Mouse (Mus musculus): ENCODE measurements at regions not wholly inside any gene's neighbourhood (a gene's known extent, or its start where the extent isn't known, plus 50 kb on each side); places are given as distances from the start of the nearest gene placed in this dataset.

DNA sequence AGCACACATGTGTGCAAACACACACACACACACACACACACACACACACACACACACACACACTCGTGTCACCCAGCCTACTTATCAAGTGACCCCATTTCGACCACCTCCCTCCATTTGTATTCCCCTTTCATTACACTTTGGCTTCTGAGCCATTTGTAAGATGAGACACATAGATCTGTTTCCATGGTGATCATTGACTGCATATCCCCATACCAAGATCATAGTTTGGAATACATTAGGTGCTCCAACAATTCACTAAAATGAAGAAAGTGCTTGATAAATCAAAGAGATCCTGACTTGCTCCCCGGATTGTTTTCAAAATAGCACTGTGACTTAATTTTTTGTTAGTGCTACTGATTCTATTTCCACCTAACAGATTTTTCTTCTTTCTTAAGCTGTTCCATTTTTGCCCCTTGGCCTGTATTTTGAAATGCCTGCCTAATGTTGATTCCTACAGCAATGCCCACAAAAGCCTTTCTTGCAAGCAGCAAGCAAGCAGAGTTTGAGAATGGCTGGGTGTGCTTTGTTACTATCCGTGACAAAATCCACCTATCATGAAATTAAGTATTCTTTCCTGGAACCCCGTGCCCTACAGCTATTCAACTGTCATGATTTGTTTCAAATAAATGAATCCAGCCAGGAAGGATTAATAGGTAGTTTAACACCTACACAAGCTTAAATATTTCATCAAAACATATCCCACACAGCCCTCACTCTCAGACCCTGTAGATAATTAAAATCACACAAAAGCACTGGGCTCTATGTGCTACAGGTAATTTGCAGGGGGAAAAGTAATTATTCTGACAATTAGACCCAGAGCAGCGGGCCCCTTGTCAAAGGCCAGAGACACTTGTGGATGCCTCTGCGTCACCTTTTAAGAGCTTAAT lies 168.1 kb upstream of the Rgma start:
- ATAC-seq (replicated peaks; ENCODE audit: insufficient number of reproducible peaks, low FRiP score, low TSS enrichment, low read depth) = no peak
- Histone ChIP-seq H3K9ac (replicated peaks; ENCODE audit: low read length) (no peak overlapping the region), H3K27ac (replicated peaks; ENCODE audit: low read depth, low read length) (no peak overlapping the region), H3K27me3 (ENCODE audit: control insufficient read depth, insufficient read depth, low read length) (no peaks in the 10 kb centered on the region), H3K4me2 (ENCODE audit: low read depth, low read length) (no peak overlapping the region), H3K36me3 (replicated peaks; ENCODE audit: control insufficient read depth, insufficient read depth, low read depth, low read length) (no peaks in the 10 kb centered on the region), H3K9me3 (replicated peaks; ENCODE audit: control insufficient read depth, low read length) (no peaks in the 10 kb centered on the region), H3K4me3 (ENCODE audit: low read depth, low read length) (no peak overlapping the region), H3K4me1 (ENCODE audit: control insufficient read depth, insufficient read depth, low read length) (no peaks in the 10 kb centered on the region)
- DNase-seq (ENCODE audit: low spot score) = no peak
- WGBS = 57% methylated on average over 7 of the region's 7 CpGs

DNA sequence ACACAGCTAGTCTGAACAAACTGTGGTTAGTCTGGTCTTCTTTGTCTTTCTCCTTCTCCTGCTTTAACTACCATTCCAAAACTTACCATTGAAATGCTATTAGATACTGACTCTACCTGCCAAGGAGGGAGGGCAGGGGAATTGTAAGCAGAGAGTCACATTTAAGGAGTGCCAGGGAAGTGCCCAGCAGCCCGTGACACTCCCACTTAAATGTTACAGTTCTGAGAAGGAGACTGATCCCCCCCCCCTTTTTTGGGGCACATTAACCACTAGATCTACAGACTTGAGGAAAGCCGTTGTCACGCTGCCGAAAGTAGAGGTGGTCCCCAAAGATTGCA lies 166.9 kb upstream of the Rgma start:
- H3K4me3 ChIP-seq (ENCODE audit: low read depth, low read length) = no peak overlapping the region
- H3K27ac ChIP-seq (replicated peaks; ENCODE audit: low read depth, low read length) = peak overlapping the region; percentile 44; the same call in 1 of the 2 replicates
- no peak overlapping the region for H3K4me2 ChIP-seq (ENCODE audit: low read depth, low read length)
- DNase-seq (ENCODE audit: low spot score) = no peak
- no peaks in the 10 kb centered on the region for H3K27me3 ChIP-seq (ENCODE audit: control insufficient read depth, insufficient read depth, low read length)
- ATAC-seq (replicated peaks; ENCODE audit: insufficient number of reproducible peaks, low FRiP score, low TSS enrichment, low read depth) = no peak
- no peaks in the 10 kb centered on the region for H3K9me3 ChIP-seq (replicated peaks; ENCODE audit: control insufficient read depth, low read length)
- H3K4me1 ChIP-seq (ENCODE audit: control insufficient read depth, insufficient read depth, low read length) = no peaks in the 10 kb centered on the region
- WGBS = 40% methylated on average over 4 of the region's 4 CpGs
- H3K9ac ChIP-seq (replicated peaks; ENCODE audit: low read length) = no peak overlapping the region
- H3K36me3 ChIP-seq (replicated peaks; ENCODE audit: control insufficient read depth, insufficient read depth, low read depth, low read length) = no peaks in the 10 kb centered on the region

DNA sequence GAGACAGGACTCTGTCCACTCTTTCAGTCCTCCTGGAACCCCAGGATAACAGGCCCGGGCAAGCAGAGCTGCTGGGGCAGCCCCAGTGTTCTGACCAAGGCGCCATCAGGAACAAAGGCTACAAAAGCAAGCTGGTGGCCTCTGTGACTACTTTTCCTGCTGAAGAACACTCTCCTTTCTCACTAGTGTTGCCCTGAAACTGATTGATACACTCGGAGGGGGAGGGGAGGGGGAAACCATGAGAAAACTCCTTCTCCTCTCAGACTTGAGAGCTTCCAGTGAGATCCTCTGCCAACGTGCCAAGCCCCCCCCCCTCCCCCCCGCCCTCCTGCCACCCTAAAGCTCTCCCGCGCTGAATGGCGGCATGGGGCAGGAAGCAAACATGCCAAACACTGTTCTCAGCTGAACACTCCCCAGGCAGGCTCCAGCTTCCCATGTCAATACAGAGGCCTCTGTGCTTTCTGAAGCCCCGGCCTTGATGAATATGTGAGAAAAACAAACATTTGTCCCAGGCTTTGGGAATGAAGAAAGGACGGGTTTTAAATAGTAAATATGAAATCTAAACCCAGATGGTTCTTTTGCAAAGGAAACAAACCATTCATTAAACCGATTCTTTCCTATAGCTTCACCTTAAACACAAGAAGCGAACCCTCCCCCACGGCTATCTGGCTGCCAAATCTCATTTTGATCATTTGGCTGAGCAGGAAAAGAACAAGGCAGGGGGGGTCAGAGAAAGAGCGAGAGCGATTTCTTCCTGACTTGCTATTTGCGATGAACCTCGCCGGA lies 166.3 kb upstream of the Rgma start:
- no peaks in the 10 kb centered on the region for H3K4me1 ChIP-seq (ENCODE audit: control insufficient read depth, insufficient read depth, low read length)
- no peak overlapping the region for H3K4me2 ChIP-seq (ENCODE audit: low read depth, low read length)
- DNase-seq (ENCODE audit: low spot score) = peak; percentile 72
- 0 out of 2 replicates have a peak overlapping the region, but pooled peaks have one; percentile 23 for H3K9ac ChIP-seq (replicated peaks; ENCODE audit: low read length)
- no peaks in the 10 kb centered on the region for H3K27me3 ChIP-seq (ENCODE audit: control insufficient read depth, insufficient read depth, low read length)
- WGBS = 15% methylated on average over 16 of the region's 18 CpGs
- H3K36me3 ChIP-seq (replicated peaks; ENCODE audit: control insufficient read depth, insufficient read depth, low read depth, low read length) = no peaks in the 10 kb centered on the region
- peak overlapping the region; percentile 44; the same call in 1 of the 2 replicates for H3K27ac ChIP-seq (replicated peaks; ENCODE audit: low read depth, low read length)
- no peaks in the 10 kb centered on the region for H3K9me3 ChIP-seq (replicated peaks; ENCODE audit: control insufficient read depth, low read length)
- 0 out of 2 replicates have a peak, but pooled peaks have one; percentile 18 for ATAC-seq (replicated peaks; ENCODE audit: insufficient number of reproducible peaks, low FRiP score, low TSS enrichment, low read depth)
- H3K4me3 ChIP-seq (ENCODE audit: low read depth, low read length) = no peak overlapping the region

DNA sequence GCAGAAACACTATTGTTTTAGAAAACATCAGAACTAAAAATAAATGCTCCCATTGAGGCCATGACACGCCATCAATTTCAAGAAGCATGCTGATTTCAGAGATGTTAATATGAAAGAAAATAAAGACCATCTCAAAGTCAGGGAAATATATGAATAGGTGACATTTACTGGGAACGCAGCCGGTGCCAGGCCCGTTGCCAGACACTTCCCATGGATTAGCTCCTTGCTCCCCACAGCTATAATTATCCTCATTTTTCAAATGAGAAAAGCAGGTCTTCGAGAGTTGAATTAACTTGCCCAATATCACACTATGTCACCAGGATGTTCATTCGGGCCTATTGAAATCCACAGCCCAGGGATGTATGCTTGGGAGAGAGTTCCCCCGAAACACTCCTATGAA lies 165.2 kb upstream of the Rgma start:
- 82% methylated on average over 7 of the region's 7 CpGs for WGBS
- H3K36me3 ChIP-seq (replicated peaks; ENCODE audit: control insufficient read depth, insufficient read depth, low read depth, low read length) = no peaks in the 10 kb centered on the region
- no peaks in the 10 kb centered on the region for H3K9me3 ChIP-seq (replicated peaks; ENCODE audit: control insufficient read depth, low read length)
- no peak overlapping the region for H3K27ac ChIP-seq (replicated peaks; ENCODE audit: low read depth, low read length)
- no peak overlapping the region for H3K4me2 ChIP-seq (ENCODE audit: low read depth, low read length)
- H3K9ac ChIP-seq (replicated peaks; ENCODE audit: low read length) = no peak overlapping the region
- no peaks in the 10 kb centered on the region for H3K27me3 ChIP-seq (ENCODE audit: control insufficient read depth, insufficient read depth, low read length)
- H3K4me3 ChIP-seq (ENCODE audit: low read depth, low read length) = no peak overlapping the region
- no peak for ATAC-seq (replicated peaks; ENCODE audit: insufficient number of reproducible peaks, low FRiP score, low TSS enrichment, low read depth)
- no peaks in the 10 kb centered on the region for H3K4me1 ChIP-seq (ENCODE audit: control insufficient read depth, insufficient read depth, low read length)
- no peak for DNase-seq (ENCODE audit: low spot score)

DNA sequence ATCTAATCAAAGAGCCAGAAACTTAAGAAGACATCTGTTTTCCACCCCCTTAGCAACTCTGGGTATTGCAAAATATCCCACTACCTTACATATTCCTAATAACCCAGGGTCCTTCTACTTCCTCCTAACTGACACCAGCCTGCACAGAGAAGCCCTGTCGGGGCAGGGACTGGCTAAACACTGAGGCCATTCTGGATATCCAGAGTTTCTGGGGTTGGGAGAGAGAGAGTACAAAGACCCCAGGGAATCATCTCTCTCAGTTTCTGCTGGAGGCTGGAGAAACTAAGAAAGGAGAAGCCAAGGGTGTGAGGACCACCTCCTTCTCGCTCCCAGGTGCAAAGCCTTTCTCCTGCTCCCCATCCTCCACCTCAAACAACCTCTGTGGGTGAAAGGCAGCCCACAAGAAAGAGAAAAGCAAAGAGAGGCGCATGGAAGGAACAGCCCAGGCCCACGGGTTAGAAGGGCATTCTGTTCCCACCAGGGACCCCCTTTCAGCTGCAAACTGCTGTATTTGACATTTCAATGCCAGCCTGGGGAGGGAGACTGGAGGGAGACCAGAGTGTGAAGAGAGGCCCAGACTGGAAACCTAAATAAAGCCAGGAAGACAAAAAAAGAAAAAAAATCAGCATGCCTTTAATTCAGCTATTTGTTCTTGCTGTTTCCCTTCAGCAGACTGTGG lies 152.9 kb upstream of the Rgma start:
- DNase-seq (ENCODE audit: low spot score) = peak; percentile 42
- ATAC-seq (replicated peaks; ENCODE audit: insufficient number of reproducible peaks, low FRiP score, low TSS enrichment, low read depth) = peak; percentile 56; the same call in 1 of the 2 replicates
- no peak overlapping the region; the same call in 1 of the 2 replicates for H3K27ac ChIP-seq (replicated peaks; ENCODE audit: low read depth, low read length)
- H3K4me3 ChIP-seq (ENCODE audit: low read depth, low read length) = no peak overlapping the region
- no peak overlapping the region for H3K9ac ChIP-seq (replicated peaks; ENCODE audit: low read length)
- H3K36me3 ChIP-seq (replicated peaks; ENCODE audit: control insufficient read depth, insufficient read depth, low read depth, low read length) = no peaks in the 10 kb centered on the region
- WGBS = 9% methylated on average over 4 of the region's 4 CpGs
- H3K4me2 ChIP-seq (ENCODE audit: low read depth, low read length) = no peak overlapping the region
- no peaks in the 10 kb centered on the region for H3K27me3 ChIP-seq (ENCODE audit: control insufficient read depth, insufficient read depth, low read length)
- no peaks in the 10 kb centered on the region for H3K4me1 ChIP-seq (ENCODE audit: control insufficient read depth, insufficient read depth, low read length)
- no peaks in the 10 kb centered on the region for H3K9me3 ChIP-seq (replicated peaks; ENCODE audit: control insufficient read depth, low read length)

DNA sequence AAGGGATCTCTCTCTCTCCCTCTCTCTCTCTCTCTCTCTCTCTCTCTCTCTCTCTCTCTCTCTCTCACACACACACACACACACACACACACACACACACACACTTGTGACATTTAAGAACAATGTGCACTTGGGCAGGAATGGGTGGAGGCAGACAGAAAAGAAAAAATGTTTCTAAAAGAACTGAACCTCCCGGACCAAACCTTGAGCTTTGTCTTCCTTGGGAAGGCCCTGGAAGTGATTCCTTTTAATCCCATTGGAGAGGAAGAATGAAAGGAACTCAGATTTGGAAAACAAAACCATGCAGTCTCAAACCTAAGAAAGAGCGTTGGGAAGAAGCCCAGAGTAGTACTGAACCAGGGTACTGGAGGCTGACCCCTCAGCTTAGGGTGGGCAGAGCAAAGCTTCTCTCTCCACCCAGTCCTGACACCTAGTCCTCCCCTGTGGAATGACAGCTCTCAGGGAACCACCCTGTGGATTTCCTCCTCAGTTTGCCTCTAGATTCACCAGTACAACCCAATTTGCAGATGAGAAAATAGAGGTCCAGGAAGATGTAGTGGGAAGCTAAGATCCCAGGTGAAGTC lies 152.3 kb upstream of the Rgma start:
- Histone ChIP-seq H3K9me3 (replicated peaks; ENCODE audit: control insufficient read depth, low read length) (no peaks in the 10 kb centered on the region), H3K36me3 (replicated peaks; ENCODE audit: control insufficient read depth, insufficient read depth, low read depth, low read length) (no peaks in the 10 kb centered on the region), H3K4me3 (ENCODE audit: low read depth, low read length) (no peak overlapping the region), H3K27me3 (ENCODE audit: control insufficient read depth, insufficient read depth, low read length) (no peaks in the 10 kb centered on the region), H3K4me1 (ENCODE audit: control insufficient read depth, insufficient read depth, low read length) (no peaks in the 10 kb centered on the region), H3K4me2 (ENCODE audit: low read depth, low read length) (no peak overlapping the region), H3K9ac (replicated peaks; ENCODE audit: low read length) (no peak overlapping the region), H3K27ac (replicated peaks; ENCODE audit: low read depth, low read length) (no peak overlapping the region)
- ATAC-seq (replicated peaks; ENCODE audit: insufficient number of reproducible peaks, low FRiP score, low TSS enrichment, low read depth) (no peak), DNase-seq (ENCODE audit: low spot score) (no peak)
- 9% methylated on average over 2 of the region's 2 CpGs for WGBS

DNA sequence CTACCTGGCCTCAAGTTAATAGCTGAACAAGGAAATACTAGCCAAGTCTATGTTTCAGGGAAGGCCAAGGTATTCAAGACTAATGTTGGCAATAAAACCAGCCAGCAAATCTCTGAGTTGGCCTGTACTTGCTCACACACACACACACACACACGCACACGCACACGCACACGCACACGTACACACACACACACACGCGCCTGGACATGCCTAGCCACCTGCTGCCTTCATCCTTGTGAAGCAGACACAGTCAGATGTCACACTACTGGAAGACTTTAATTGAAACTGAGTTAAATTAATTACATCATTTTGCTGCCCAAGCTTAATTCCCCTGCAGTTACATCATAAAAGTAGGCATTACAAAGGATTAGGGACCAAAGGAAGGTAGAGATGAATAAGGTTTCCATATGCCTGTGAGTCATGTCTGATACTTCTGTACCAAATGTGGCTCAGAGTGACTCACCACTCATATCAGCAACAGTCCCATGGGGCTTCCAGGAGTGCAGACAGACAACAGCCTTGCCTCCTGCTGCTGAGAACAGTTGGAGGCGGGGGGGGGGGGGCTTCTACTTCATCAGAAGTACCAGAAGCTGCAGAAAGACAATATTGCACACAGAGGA lies 141.7 kb upstream of the Rgma start:
- ATAC-seq (replicated peaks; ENCODE audit: insufficient number of reproducible peaks, low FRiP score, low TSS enrichment, low read depth) = no peak
- 89% methylated on average over 8 of the region's 8 CpGs for WGBS
- no peaks in the 10 kb centered on the region for H3K36me3 ChIP-seq (replicated peaks; ENCODE audit: control insufficient read depth, insufficient read depth, low read depth, low read length)

More for the DNA sequence above, 141.7 kb upstream of the Rgma start:
- DNase-seq (ENCODE audit: low spot score) = no peak
- no peak overlapping the region for H3K4me3 ChIP-seq (ENCODE audit: low read depth, low read length)
- H3K4me1 ChIP-seq (ENCODE audit: control insufficient read depth, insufficient read depth, low read length) = no peaks in the 10 kb centered on the region
- no peak overlapping the region for H3K27ac ChIP-seq (replicated peaks; ENCODE audit: low read depth, low read length)
- no peak overlapping the region for H3K9ac ChIP-seq (replicated peaks; ENCODE audit: low read length)
- H3K27me3 ChIP-seq (ENCODE audit: control insufficient read depth, insufficient read depth, low read length) = no peaks in the 10 kb centered on the region
- no peaks in the 10 kb centered on the region for H3K9me3 ChIP-seq (replicated peaks; ENCODE audit: control insufficient read depth, low read length)
- H3K4me2 ChIP-seq (ENCODE audit: low read depth, low read length) = no peak overlapping the region

Data from embryonic facial prominence, embryonic 11.5 days (tissue).